Mouse (Mus musculus) hindbrain, embryonic 15.5 days (tissue): ENCODE measurements at regions not wholly inside any gene's neighbourhood (a gene's known extent, or its start where the extent isn't known, plus 50 kb on each side); places are given as distances from the start of the nearest gene placed in this dataset.
"Not testable (repeated sequence)": the region's sequence is repeated elsewhere in the genome, so short reads cannot be mapped to it uniquely, and the experiment has no call there.

Experiments
- ATAC-seq: fragments of 200-750 bp; cut with Nextera tagmentation; 2 replicates; pipeline ENCODE4 v1.8.0; 2017; ENCODE audit warnings: low read depth, moderate number of reproducible peaks, moderate TSS enrichment; ENCODE audit not compliant: low FRiP score
- H3K27ac ChIP-seq: fragments of 300-500 bp; sonication (generic); replicated peaks from 2 replicates; pipeline ENCODE4 v1.5.1; 2015; ENCODE audit warnings: mild to moderate bottlenecking, inconsistent platforms
- H3K27me3 ChIP-seq: fragments of 300-500 bp; sonication (generic); 2 replicates; pipeline ENCODE4 v1.6.1; 2015; ENCODE audit warnings: control low read depth, inconsistent platforms
- H3K36me3 ChIP-seq: fragments of 300-500 bp; sonication (generic); 2 replicates; pipeline ENCODE4 v1.6.1; 2015; ENCODE audit warnings: control low read depth, inconsistent platforms
- H3K4me1 ChIP-seq: fragments of 300-500 bp; sonication (generic); replicated peaks from 2 replicates; pipeline ENCODE4 v1.6.1; 2015; ENCODE audit warnings: control low read depth, inconsistent platforms
- H3K4me2 ChIP-seq: fragments of 300-500 bp; sonication (generic); 2 replicates; pipeline ENCODE4 v1.6.1; 2015; ENCODE audit warnings: moderate library complexity, mild to moderate bottlenecking, inconsistent platforms
- H3K4me3 ChIP-seq: fragments of 300-500 bp; sonication (generic); 2 replicates; pipeline ENCODE4 v1.5.1; 2015; ENCODE audit warnings: mild to moderate bottlenecking, inconsistent platforms
- H3K9ac ChIP-seq: fragments of 300-500 bp; sonication (generic); 2 replicates; pipeline ENCODE4 v1.6.1; 2015; ENCODE audit warnings: inconsistent platforms
- H3K9me3 ChIP-seq: fragments of 300-500 bp; sonication (generic); 2 replicates; pipeline ENCODE4 v1.6.1; 2016; ENCODE audit warnings: control low read depth, inconsistent platforms
- WGBS: fragments of 180-500 bp; shearing (Covaris S2); methylation state at CpG from one replicate; pipeline ENCODE4 v1.1.7; 2015; 5-methylcytosine and 5-hydroxymethylcytosine counted together

- Histone ChIP-seq H3K36me3 (no peaks in the 10 kb centered on the region), H3K4me1 (0 out of 2 replicates have a peak, but pooled peaks cover 3% of the 10 kb centered on the region), H3K9me3 (no peaks in the 10 kb centered on the region), H3K4me3 (no peak overlapping the region), H3K27me3 (no peaks in the 10 kb centered on the region), H3K27ac (no peak overlapping the region), H3K4me2 (no peak overlapping the region), H3K9ac (no peak overlapping the region)
- WGBS, result 40% methylated on average over 4 of the region's 4 CpGs
- ATAC-seq, result no peak
Observed at GRCm38 (mm10) chr6:31011407-31012020, 52.6 kb upstream of the Klf14 start.

GRCm38 (mm10) chr6:31016566-31016965, 57.7 kb upstream of the Klf14 start:
- 82% methylated on average over 7 of the region's 7 CpGs for WGBS
- ATAC-seq, result no peak
- Histone ChIP-seq H3K4me1 (no peaks in the 10 kb centered on the region), H3K9me3 (no peaks in the 10 kb centered on the region), H3K4me3 (no peak overlapping the region), H3K36me3 (no peaks in the 10 kb centered on the region), H3K4me2 (no peak overlapping the region), H3K27ac (no peak overlapping the region), H3K9ac (no peak overlapping the region), H3K27me3 (no peaks in the 10 kb centered on the region)

GRCm38 (mm10) chr6:31021776-31022175, 62.9 kb upstream of the Klf14 start:
- Histone ChIP-seq H3K4me2 (no peak overlapping the region), H3K9me3 (no peaks in the 10 kb centered on the region), H3K36me3 (no peaks in the 10 kb centered on the region), H3K9ac (no peak overlapping the region), H3K27me3 (no peaks in the 10 kb centered on the region), H3K27ac (no peak overlapping the region), H3K4me3 (no peak overlapping the region), H3K4me1 (no peaks in the 10 kb centered on the region)
- WGBS, result 87% methylated on average over 5 of the region's 5 CpGs
- no peak for ATAC-seq

- 49% methylated on average over 9 of the region's 9 CpGs for WGBS
- no peaks in the 10 kb centered on the region for H3K27me3 ChIP-seq
- no peaks in the 10 kb centered on the region for H3K36me3 ChIP-seq
- no peaks in the 10 kb centered on the region for H3K9me3 ChIP-seq
- H3K27ac ChIP-seq, result no peak overlapping the region
- H3K4me3 ChIP-seq, result no peak overlapping the region
- ATAC-seq, result peak; percentile 76
- peaks cover 15% of the 10 kb centered on the region for H3K4me1 ChIP-seq
- H3K4me2 ChIP-seq, result no peak overlapping the region
- H3K9ac ChIP-seq, result no peak overlapping the region
Observed at GRCm38 (mm10) chr6:31029777-31030176, 70.9 kb upstream of the Klf14 start.

- Histone ChIP-seq H3K4me2 (no peak overlapping the region), H3K9ac (no peak overlapping the region), H3K9me3 (no peaks in the 10 kb centered on the region), H3K27ac (no peak overlapping the region), H3K4me3 (no peak overlapping the region), H3K36me3 (no peaks in the 10 kb centered on the region), H3K27me3 (no peaks in the 10 kb centered on the region), H3K4me1 (peaks cover 19% of the 10 kb centered on the region)
- no peak for ATAC-seq
- 88% methylated on average over 7 of the region's 7 CpGs for WGBS
Observed at GRCm38 (mm10) chr6:31031022-31031421, 72.1 kb upstream of the Klf14 start.

GRCm38 (mm10) chr6:31032147-31032546, 73.3 kb upstream of the Klf14 start:
- Histone ChIP-seq H3K4me1 (peaks cover 19% of the 10 kb centered on the region), H3K4me2 (no peak overlapping the region)
- ATAC-seq, result no peak

GRCm38 (mm10) chr6:31032980-31033608, 74.2 kb upstream of the Klf14 start:
- Histone ChIP-seq H3K4me3 (no peak overlapping the region), H3K4me1 (peaks cover 19% of the 10 kb centered on the region), H3K36me3 (no peaks in the 10 kb centered on the region), H3K27ac (peak overlapping the region; percentile 44; the same call in 1 of the 2 replicates), H3K9me3 (no peaks in the 10 kb centered on the region), H3K4me2 (peak overlapping the region; percentile 38), H3K9ac (no peak overlapping the region), H3K27me3 (no peaks in the 10 kb centered on the region)
- WGBS, result 8% methylated on average over 12 of the region's 12 CpGs
- ATAC-seq, result peak; percentile 84

More at GRCm38 (mm10) chr6:31032147-31032546, 73.3 kb upstream of the Klf14 start:
- H3K9me3 ChIP-seq, result no peaks in the 10 kb centered on the region
- 87% methylated on average over 4 of the region's 4 CpGs for WGBS
- no peaks in the 10 kb centered on the region for H3K36me3 ChIP-seq
- no peak overlapping the region for H3K9ac ChIP-seq
- no peaks in the 10 kb centered on the region for H3K27me3 ChIP-seq
- no peak overlapping the region for H3K4me3 ChIP-seq
- no peak overlapping the region for H3K27ac ChIP-seq

GRCm38 (mm10) chr6:31034796-31035195, 75.9 kb upstream of the Klf14 start:
- no peaks in the 10 kb centered on the region for H3K27me3 ChIP-seq
- WGBS, result 41% methylated on average over 10 of the region's 10 CpGs
- no peak overlapping the region for H3K9ac ChIP-seq
- no peak overlapping the region for H3K27ac ChIP-seq
- no peaks in the 10 kb centered on the region for H3K9me3 ChIP-seq
- H3K36me3 ChIP-seq, result no peaks in the 10 kb centered on the region
- H3K4me3 ChIP-seq, result no peak overlapping the region
- no peak overlapping the region for H3K4me2 ChIP-seq
- H3K4me1 ChIP-seq, result peaks cover 17% of the 10 kb centered on the region
- no peak for ATAC-seq

GRCm38 (mm10) chr6:31037801-31038395, 79.0 kb upstream of the Klf14 start:
- no peak overlapping the region for H3K27ac ChIP-seq
- ATAC-seq, result no peak
- H3K9ac ChIP-seq, result no peak overlapping the region
- H3K4me1 ChIP-seq, result peaks cover 6% of the 10 kb centered on the region; the same call in 1 of the 2 replicates
- H3K9me3 ChIP-seq, result no peaks in the 10 kb centered on the region
- H3K4me2 ChIP-seq, result peak overlapping the region; percentile 15; the same call in 1 of the 2 replicates
- WGBS, result 70% methylated on average over 20 of the region's 20 CpGs
- H3K27me3 ChIP-seq, result no peaks in the 10 kb centered on the region
- H3K36me3 ChIP-seq, result no peaks in the 10 kb centered on the region
- no peak overlapping the region for H3K4me3 ChIP-seq

GRCm38 (mm10) chr6:31038445-31038844, 79.6 kb upstream of the Klf14 start:
- not testable (repeated sequence) for H3K27ac ChIP-seq, H3K36me3 ChIP-seq, H3K4me1 ChIP-seq, H3K27me3 ChIP-seq, H3K4me3 ChIP-seq, H3K9me3 ChIP-seq, ATAC-seq, H3K9ac ChIP-seq
- 3% methylated on average over 2 of the region's 2 CpGs for WGBS
- H3K4me2 ChIP-seq, result 0 out of 2 replicates have a peak overlapping the region, but pooled peaks have one; percentile 15

- H3K27ac ChIP-seq, result no peak overlapping the region
- WGBS, result 80% methylated on average over 6 of the region's 6 CpGs
Observed at GRCm38 (mm10) chr6:31039485-31039884, 80.6 kb upstream of the Klf14 start.

GRCm38 (mm10) chr6:31040783-31041182, 81.9 kb upstream of the Klf14 start:
- Histone ChIP-seq H3K4me2 (no peak overlapping the region), H3K9ac (no peak overlapping the region), H3K36me3 (no peaks in the 10 kb centered on the region), H3K4me1 (no peaks in the 10 kb centered on the region), H3K4me3 (no peak overlapping the region), H3K9me3 (no peaks in the 10 kb centered on the region), H3K27ac (no peak overlapping the region), H3K27me3 (no peaks in the 10 kb centered on the region)
- 89% methylated on average over 6 of the region's 6 CpGs for WGBS
- no peak for ATAC-seq

More at GRCm38 (mm10) chr6:31039485-31039884, 80.6 kb upstream of the Klf14 start:
- H3K9ac ChIP-seq, result no peak overlapping the region
- H3K36me3 ChIP-seq, result no peaks in the 10 kb centered on the region
- no peak overlapping the region for H3K4me2 ChIP-seq
- H3K4me1 ChIP-seq, result 0 out of 2 replicates have a peak, but pooled peaks cover 6% of the 10 kb centered on the region
- no peak for ATAC-seq
- H3K9me3 ChIP-seq, result no peaks in the 10 kb centered on the region
- no peak overlapping the region for H3K4me3 ChIP-seq
- H3K27me3 ChIP-seq, result no peaks in the 10 kb centered on the region
